Mouse (Mus musculus) lung, adult 2 months (tissue): Measurements from ENCODE around the gene Frat2. TPM values are rescaled to one million over a fixed set of nuclear protein-coding genes. Genes with fewer than 3 reads are reported as not detected.
"Not testable (repeated sequence)": the region's sequence is repeated elsewhere in the genome, so short reads cannot be mapped to it uniquely, and the experiment has no call there.

Experiments
- DNase-seq: peaks from one replicate; pipeline ENCODE4 v3.0.0; 2022
- H3K4me1 ChIP-seq: fragments of 200-500 bp; 2 replicates; pipeline ENCODE4 v1.6.1; 2011; ENCODE audit warnings: low read length; ENCODE audit not compliant: control insufficient read depth, insufficient read depth
- H3K4me3 ChIP-seq: fragments of 200-500 bp; replicated peaks from 2 replicates; pipeline ENCODE3; 2011; ENCODE audit warnings: low read depth, mild to moderate bottlenecking, control low read depth, low read length; ENCODE audit errors: extremely low read depth
- CTCF ChIP-seq: fragments of 200-500 bp; IDR thresholded peaks from 2 replicates; pipeline ENCODE4 v1.5.1; 2011; ENCODE audit warnings: mild to moderate bottlenecking, low read length, control low read depth; ENCODE audit not compliant: insufficient read depth
- POLR2A ChIP-seq: fragments of 200-500 bp; IDR thresholded peaks from 2 replicates; pipeline ENCODE4 v1.6.1; 2011; ENCODE audit warnings: low read depth, mild to moderate bottlenecking, control low read depth, low read length, borderline replicate concordance; ENCODE audit errors: extremely low read depth
- WGBS: fragments of 180-500 bp; shearing (Covaris S2); methylation state at CpG from one replicate; pipeline ENCODE4 v1.1.7; 2018; 5-methylcytosine and 5-hydroxymethylcytosine counted together
- polyA plus RNA-seq: library from polyadenylated mRNA; depleted of rRNA; stranded (reverse); fragments of >200 nt; gene quantifications from 2 replicates; pipeline ENCODE4 v1.2.3, GENCODE M21; 2012; rRNA removed

Frat2 gene
- polyA plus RNA-seq: 3.3 and 4.3 TPM in 2 replicates

DNA sequence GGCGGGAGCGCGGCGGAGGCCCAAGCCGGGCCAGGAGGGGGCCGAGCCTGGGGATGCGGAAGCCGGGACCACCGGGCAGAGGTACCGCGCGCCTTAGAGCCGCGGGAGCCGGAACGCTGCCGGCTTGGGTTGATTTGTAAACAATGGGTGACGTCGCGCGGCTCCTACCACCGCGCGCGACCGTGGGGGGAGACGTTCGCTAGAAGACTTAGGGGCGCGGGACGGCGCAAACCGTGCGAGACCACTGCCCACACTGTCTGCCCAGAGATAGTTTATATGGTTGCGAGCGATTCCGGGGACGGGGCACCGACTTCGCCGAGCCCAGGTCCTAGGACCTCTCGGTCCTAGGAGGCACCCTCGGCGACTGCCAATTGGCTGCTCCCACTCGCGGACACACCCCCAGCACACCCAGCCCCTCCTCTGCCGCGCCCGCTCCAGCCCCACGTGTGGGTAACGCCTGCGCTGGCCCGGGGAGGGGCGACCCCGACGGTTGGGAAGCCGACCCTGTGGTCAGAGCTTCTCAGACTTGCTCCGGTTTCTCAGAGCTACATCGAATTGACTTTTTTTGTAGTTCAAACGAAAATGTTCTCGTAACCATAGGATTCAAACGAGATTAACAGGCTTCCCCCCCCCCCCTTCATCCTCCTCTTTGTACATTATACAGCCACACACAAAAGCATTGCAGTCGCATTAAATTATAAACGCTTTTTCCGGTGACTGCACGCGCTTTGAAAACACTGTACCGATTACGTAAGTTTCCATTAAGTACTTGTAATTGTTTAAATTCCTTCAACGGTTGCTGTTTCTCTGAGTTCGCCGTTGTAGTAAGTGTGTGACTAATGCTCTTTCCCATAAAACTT is at the start of gene Frat2:
TSS of gene Frat2 (minus strand) at position 141 of the 860 bp plus-strand sequence.
- peak within 1 kb of the TSS; percentile 100 for H3K4me3 ChIP-seq
- under 1% methylated on average over 72 of the region's 72 CpGs for WGBS
- DNase-seq: peak; percentile 91
- H3K4me1 ChIP-seq: peaks cover 4% of the 10 kb centered on the region; the same call in 1 of the 2 replicates
- TF ChIP-seq POLR2A: peak; percentile 49; the same call in 1 of the 2 replicates
- TF ChIP-seq CTCF: no peak

DNA sequence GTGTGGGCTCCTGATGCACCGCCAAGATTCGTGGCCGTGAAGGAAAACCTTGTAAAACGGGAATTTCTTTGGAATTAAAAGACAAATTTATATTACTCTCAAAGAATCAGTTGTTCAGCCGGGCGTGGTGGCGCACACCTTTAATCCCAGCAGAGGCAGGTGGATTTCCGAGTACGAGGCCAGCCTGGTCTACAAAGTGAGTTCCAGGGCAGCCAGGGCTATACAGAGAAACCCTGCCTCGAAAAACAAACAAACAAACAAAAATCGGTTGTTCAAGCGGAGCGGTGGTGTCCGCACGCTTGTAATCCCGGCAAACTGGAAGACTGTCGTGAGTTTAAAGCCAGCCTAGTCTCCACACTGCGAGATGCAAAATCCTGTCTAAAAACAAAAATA is 48.4 kb upstream of the Frat2 start:
- Histone ChIP-seq H3K4me1 (no peaks in the 10 kb centered on the region), H3K4me3 (peak overlapping the region; percentile 74)
- 16% methylated on average over 18 of the region's 18 CpGs for WGBS
- TF ChIP-seq CTCF (no peak), POLR2A (no peak)
- no peak for DNase-seq

DNA sequence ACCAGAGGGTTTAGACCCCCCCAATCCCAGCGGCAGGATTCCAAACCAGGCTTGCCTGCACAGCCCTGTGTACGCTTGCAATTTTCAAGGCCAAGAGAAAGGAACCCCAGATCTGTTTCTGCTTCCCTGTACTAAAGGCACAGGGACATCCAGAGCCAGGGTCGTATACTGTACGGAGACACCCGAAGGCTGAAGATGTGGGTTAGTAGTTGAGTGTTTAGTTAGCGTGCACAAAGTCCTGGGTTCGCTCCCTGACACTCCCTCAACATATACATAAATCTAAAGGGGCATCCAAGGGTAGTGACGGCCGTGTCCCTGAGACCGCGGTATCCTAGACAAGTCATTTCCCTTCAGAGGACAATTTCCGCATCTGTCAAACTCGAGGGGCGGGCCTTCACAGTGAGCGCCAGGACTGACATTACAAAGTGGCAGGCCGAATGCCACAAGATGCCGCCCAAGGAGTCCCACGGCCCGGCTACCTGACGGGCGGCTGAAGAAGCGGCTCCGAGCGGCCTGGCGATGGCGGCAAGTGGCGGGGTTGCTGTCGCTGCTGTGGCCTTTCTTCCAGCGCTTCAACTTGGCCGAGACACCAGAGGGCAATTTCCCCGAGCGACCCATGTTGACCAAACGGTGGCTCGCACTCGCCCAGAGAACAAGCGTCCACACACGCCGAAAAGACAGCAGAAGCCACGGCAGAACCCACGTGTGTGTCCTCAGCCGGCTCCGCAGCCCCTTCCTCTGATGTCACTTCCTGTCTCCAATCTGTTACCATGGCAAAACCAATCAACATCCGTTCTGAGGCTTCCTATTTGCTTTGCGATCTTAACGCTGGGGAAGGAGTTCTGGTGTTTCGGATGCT is 47.8 kb upstream of the Frat2 start, which contains the start of gene Rrp12:
TSS of gene Rrp12 (minus strand) at position 714 of the 859 bp plus-strand sequence.
- peak; percentile 53; the same call in 1 of the 2 replicates for TF ChIP-seq POLR2A
- TF ChIP-seq CTCF: no peak
- 1% methylated on average over 46 of the region's 46 CpGs for WGBS
- DNase-seq: peak; percentile 75
- Histone ChIP-seq H3K4me1 (no peaks in the 10 kb centered on the region), H3K4me3 (peak within 1 kb of the TSS; percentile 74)

DNA sequence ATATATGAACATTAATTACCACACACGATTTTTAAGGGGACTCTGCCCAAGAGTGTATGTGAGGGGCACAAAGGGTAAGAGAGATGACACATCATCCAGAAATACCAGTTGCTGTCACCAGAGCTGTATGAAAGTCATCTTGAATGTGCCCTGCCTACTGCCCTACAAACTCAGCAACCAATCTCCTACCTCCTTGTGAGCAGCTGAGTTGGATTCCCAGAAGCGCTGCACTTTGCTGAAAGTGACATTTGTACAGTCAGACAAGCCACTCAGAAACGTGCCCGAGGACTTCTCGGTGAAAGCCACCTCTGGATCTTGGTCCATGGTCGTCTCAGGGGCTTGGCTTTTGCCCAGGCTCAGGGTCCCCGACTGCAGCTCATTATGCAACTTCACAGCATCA is 47.0 kb upstream of the Frat2 start:
- WGBS: 29% methylated on average over 7 of the region's 7 CpGs
- Histone ChIP-seq H3K4me1 (no peaks in the 10 kb centered on the region), H3K4me3 (no peak overlapping the region)
- TF ChIP-seq POLR2A (no peak), CTCF (no peak)
- no peak for DNase-seq

DNA sequence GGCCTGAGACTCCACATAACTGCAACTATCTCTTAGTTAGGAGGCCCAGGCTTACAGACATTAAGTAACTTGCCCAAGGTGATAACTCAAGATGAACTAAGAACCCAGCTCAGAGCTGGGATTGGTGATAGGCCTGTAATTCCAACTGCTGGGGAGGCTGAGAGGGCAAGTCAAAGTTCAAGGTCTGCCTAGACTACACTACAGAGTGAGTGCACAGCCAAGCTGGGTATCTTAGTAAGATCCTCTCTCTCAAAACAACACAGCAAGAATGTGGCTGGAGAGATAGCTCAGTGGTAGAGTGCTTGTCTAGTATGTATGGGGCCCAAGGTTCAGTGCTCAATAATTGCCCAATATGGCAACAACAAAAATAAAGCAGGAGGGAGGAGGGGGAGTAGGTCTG is 40.3 kb upstream of the Frat2 start:
- no peak for TF ChIP-seq CTCF
- no peak for TF ChIP-seq POLR2A
- H3K4me1 ChIP-seq: no peaks in the 10 kb centered on the region
- no peak overlapping the region for H3K4me3 ChIP-seq
- no peak for DNase-seq

DNA sequence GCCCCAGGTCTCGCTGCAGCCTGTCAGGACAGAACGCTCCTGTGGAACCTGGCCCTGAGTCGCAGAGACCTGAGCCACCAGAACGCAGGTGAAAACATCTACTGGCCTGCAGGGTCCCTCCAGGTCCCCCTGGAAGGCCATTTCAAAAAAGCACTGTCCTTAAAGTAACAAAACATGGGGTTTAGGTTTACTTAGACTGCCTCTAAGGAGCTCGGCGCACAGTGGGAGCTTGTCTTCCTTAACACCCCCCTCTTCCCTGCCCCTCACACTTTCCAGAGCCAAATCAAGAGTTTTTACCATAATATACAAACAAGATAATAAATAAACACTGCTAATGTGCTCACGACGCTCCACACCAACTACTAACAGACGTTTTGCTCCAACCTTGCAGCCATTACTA is 36.0 kb upstream of the Frat2 start:
- no peaks in the 10 kb centered on the region for H3K4me1 ChIP-seq
- no peak for TF ChIP-seq POLR2A
- no peak for TF ChIP-seq CTCF
- WGBS: 86% methylated on average over 9 of the region's 9 CpGs

DNA sequence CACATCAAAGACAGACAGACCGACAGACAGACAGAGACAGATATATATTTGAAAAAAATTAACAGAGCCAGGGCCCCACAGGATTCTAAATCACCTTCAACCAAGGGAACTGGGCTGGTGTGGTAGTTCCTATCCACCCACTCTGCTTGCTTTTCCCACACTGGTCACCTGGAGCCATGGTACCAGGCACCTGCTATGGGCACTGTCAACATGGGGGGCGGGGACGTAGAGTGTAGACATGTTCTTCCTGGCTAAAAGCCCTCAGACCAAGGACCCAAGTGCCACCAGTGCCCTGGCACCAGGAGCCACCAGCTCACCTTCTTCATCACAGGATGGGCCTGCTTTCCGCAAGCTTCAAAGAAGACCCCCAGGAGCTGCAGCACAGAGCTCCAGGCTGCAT is 33.9 kb upstream of the Frat2 start:
- Histone ChIP-seq H3K4me3 (no peak overlapping the region), H3K4me1 (no peaks in the 10 kb centered on the region)
- TF ChIP-seq POLR2A (no peak), CTCF (no peak)
- WGBS: 96% methylated on average over 4 of the region's 4 CpGs
- no peak for DNase-seq

More for the DNA sequence above, 36.0 kb upstream of the Frat2 start:
- DNase-seq: no peak
- no peak overlapping the region for H3K4me3 ChIP-seq

DNA sequence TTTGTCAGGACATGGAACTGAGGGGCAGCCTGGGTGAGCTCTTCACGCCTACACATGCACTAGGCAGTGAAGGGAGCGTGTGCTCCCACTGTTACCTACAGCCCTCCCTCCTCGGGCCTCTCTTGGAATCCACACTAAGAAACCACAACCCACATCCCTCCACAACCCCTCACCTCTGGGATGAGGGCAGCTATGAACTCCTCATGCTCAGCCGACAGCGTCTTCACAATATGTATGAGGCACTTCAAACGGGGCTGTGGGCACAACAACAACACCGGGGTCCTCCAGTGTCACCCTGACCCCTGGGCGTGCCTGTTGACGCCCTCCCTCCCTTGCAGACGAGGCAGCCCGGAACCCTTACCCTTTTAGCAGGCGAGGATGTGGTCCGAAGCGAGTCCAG is 26.4 kb upstream of the Frat2 start:
- 83% methylated on average over 14 of the region's 14 CpGs for WGBS
- H3K4me1 ChIP-seq: no peaks in the 10 kb centered on the region
- TF ChIP-seq POLR2A: no peak
- TF ChIP-seq CTCF: no peak
- DNase-seq: no peak
- H3K4me3 ChIP-seq: no peak overlapping the region

DNA sequence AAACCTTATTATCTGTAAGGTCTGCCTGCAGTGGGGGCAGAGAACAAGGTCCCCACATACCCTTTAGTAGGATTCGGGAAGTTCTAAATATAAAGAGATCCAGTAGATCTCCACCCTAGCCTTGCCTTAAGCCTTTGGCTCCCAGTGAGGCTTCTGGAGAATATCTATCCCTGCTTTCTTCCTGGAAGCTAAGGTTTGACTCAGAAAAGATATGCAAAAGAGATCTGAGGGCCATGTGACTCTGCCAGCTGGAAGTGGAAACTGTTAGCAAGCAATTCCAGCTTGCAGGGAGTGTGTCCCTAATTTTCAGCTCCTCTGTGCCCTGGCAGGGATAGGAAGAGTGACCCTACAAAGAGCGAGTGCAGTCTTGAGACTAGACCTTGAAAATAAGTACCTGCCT is 24.4 kb upstream of the Frat2 start:
- Histone ChIP-seq H3K4me1 (no peaks in the 10 kb centered on the region), H3K4me3 (no peak overlapping the region)
- 89% methylated on average over 2 of the region's 2 CpGs for WGBS
- no peak for DNase-seq
- no peak for TF ChIP-seq POLR2A
- TF ChIP-seq CTCF: no peak

DNA sequence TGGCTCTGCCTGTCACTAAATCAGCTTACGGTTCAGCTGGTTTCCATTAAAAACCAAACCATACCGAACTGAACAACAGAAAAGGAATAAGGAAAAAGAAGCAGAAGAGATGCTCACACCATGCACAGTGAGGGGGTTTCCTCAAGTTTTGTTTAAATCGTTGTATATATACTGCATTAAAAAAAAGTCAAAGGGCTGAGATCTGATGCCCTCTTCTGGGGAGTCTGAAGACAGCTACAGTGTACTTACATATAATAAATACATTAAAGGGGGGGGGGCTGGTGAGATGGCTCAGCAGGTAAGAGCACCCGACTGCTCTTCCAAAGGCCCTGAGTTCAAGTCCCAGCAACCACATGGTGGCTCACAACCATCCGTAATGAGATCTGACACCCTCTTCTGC is 22.0 kb upstream of the Frat2 start:
- DNase-seq, H3K4me3 ChIP-seq, H3K4me1 ChIP-seq: not testable (repeated sequence)
- WGBS: 68% methylated on average over 5 of the region's 5 CpGs
